12 mouse cellular contexts compared by ENCODE assay signal in genomic region chr10:74123421-74123820, GRCm38 (mm10).
"Had no signal": no experiment of that assay in that cellular context is flagged by ENCODE, and none has a peak within 500 bp of the region (broad histone marks: within the 10 kb centered on the region; RNA-seq: fewer than 3 reads in every experiment).

No protein-coding gene starts in this region.

- DNase-seq: retina, postnatal 1 day; right cerebral cortex, adult 18-20 months; right cerebral cortex, postnatal 14 days; right cerebral cortex, postnatal 25 days; right cerebral cortex, postnatal 4 days; spleen, adult 18-20 months; thymus, adult 18-20 months; thymus, adult 2 months; thymus, postnatal 14 days; thymus, postnatal 25 days; thymus, postnatal 36 days; thymus, postnatal 4 days had no signal
